Mouse (Mus musculus) megakaryocyte, embryonic 14.5 days (primary cell): ENCODE measurements around the gene Cldn7.

Source experiments
- FLI1 ChIP-seq: IDR thresholded peaks from 2 replicates; pipeline ENCODE4 v1.6.1; 2012; ENCODE audit warnings: low read length, inconsistent platforms, mixed read lengths
- GATA1 ChIP-seq: IDR thresholded peaks from 3 replicates; pipeline ENCODE4 v1.6.1; 2012; ENCODE audit warnings: mixed read lengths, low read length, inconsistent platforms, borderline replicate concordance

GRCm38 (mm10) chr11:69966860-69967517 is 2.4 kb downstream of the Cldn7 start:
- TF ChIP-seq GATA1 (no peak), FLI1 (no peak)
